ENCODE assay signal across 29 mouse cellular contexts in genomic region chr10:87572500-87572899, GRCm38 (mm10). TPM values are rescaled to one million over a fixed set of nuclear protein-coding genes. Genes with fewer than 3 reads are reported as not detected.
DNase-seq lines count a peak whose midpoint lies in the region; ATAC-seq and TF ChIP-seq lines count a peak whose summit lies in the region.
"Had no signal": no experiment of that assay in that cellular context is flagged by ENCODE, and none has a peak within 500 bp of the region (broad histone marks: within the 10 kb centered on the region; RNA-seq: fewer than 3 reads in every experiment).

No protein-coding gene starts in this region.

- peak; percentile 56 for DNase-seq in kidney, adult 11 months
- DNase-seq in kidney, adult 18-20 months, result no peak
- peak; percentile 74 for DNase-seq in kidney, adult 9 months
- DNase-seq in liver, postnatal 0 days, result no peak
- no peak for DNase-seq in liver, embryonic 11.5 days (ENCODE audit: low spot score)
- no peak for DNase-seq in layer of hippocampus, postnatal 36 days
- DNase-seq: adrenal gland, adult 8-10 months; adrenal gland, postnatal 36 days; cerebellum, adult 11 months; cerebellum, adult 2 months; cerebellum, adult 9-11 months; cerebellum, postnatal 25 days; forebrain, postnatal 0 days; gastrocnemius, adult 2 months; gastrocnemius, postnatal 14 days; heart, postnatal 14 days; heart, postnatal 4 days had no signal

- no peak overlapping the region for H3K4me2 ChIP-seq in kidney, embryonic 14.5 days (replicated peaks; ENCODE audit: low read depth, low read length)
- H3K4me2 ChIP-seq in liver, postnatal 0 days (ENCODE audit: low read depth, low read length), result no peak overlapping the region
- no peak overlapping the region for H3K4me2 ChIP-seq in liver, embryonic 11.5 days
- H3K4me2 ChIP-seq: embryonic facial prominence, embryonic 12.5 days; embryonic facial prominence, embryonic 15.5 days; heart, embryonic 13.5 days; hindbrain, embryonic 14.5 days had no signal

- TF ChIP-seq EP300 in liver, postnatal 0 days (IDR thresholded peaks at IDR 0.05; ENCODE audit: low read depth), result peak; percentile 74

- no peak overlapping the region for H3K4me3 ChIP-seq in kidney, embryonic 14.5 days (ENCODE audit: low read length)
- no peak overlapping the region for H3K4me3 ChIP-seq in liver, postnatal 0 days (ENCODE audit: low read depth, low read length)
- no peak overlapping the region for H3K4me3 ChIP-seq in liver, embryonic 11.5 days (ENCODE audit: low read depth, low read length)
- H3K4me3 ChIP-seq: embryonic facial prominence, embryonic 12.5 days; embryonic facial prominence, embryonic 15.5 days; gastrocnemius, adult 2 months; heart, embryonic 13.5 days had no signal

- no peak overlapping the region for H3K27ac ChIP-seq in kidney, embryonic 14.5 days (ENCODE audit: low read depth, low read length)
- peak overlapping the region; percentile 78 for H3K27ac ChIP-seq in liver, postnatal 0 days (ENCODE audit: low read depth)
- no peak overlapping the region for H3K27ac ChIP-seq in liver, embryonic 11.5 days (ENCODE audit: low read depth, low read length)
- H3K27ac ChIP-seq: embryonic facial prominence, embryonic 12.5 days; embryonic facial prominence, embryonic 15.5 days; gastrocnemius, adult 2 months; heart, embryonic 13.5 days; hindbrain, embryonic 14.5 days; hindbrain, postnatal 0 days had no signal

- no peaks in the 10 kb centered on the region for H3K9me3 ChIP-seq in kidney, embryonic 14.5 days (ENCODE audit: control insufficient read depth, low read length)
- H3K9me3 ChIP-seq in liver, postnatal 0 days (ENCODE audit: low read length), result no peaks in the 10 kb centered on the region
- H3K9me3 ChIP-seq in liver, embryonic 11.5 days (ENCODE audit: control insufficient read depth, low read length), result no peaks in the 10 kb centered on the region
- H3K9me3 ChIP-seq: embryonic facial prominence, embryonic 12.5 days; embryonic facial prominence, embryonic 15.5 days; heart, embryonic 13.5 days had no signal

- no peaks in the 10 kb centered on the region for H3K36me3 ChIP-seq in kidney, embryonic 14.5 days (ENCODE audit: control insufficient read depth, insufficient read depth, low read length)
- H3K36me3 ChIP-seq in liver, postnatal 0 days (replicated peaks; ENCODE audit: insufficient read depth, low read length), result peaks cover 15% of the 10 kb centered on the region; the same call in 1 of the 2 replicates
- H3K36me3 ChIP-seq in liver, embryonic 11.5 days (ENCODE audit: control insufficient read depth, insufficient read depth, low read length), result no peaks in the 10 kb centered on the region
- H3K36me3 ChIP-seq: embryonic facial prominence, embryonic 12.5 days; embryonic facial prominence, embryonic 15.5 days; heart, embryonic 13.5 days had no signal

- H3K9ac ChIP-seq in kidney, embryonic 14.5 days (ENCODE audit: low read depth, low read length), result no peak overlapping the region
- no peak overlapping the region for H3K9ac ChIP-seq in liver, postnatal 0 days (replicated peaks)
- no peak overlapping the region for H3K9ac ChIP-seq in liver, embryonic 11.5 days (ENCODE audit: low read depth, low read length)
- H3K9ac ChIP-seq: embryonic facial prominence, embryonic 12.5 days; embryonic facial prominence, embryonic 15.5 days; forebrain, postnatal 0 days; heart, embryonic 13.5 days; hindbrain, embryonic 14.5 days had no signal

- H3K27me3 ChIP-seq in kidney, embryonic 14.5 days (ENCODE audit: control insufficient read depth, insufficient read depth, low read length), result no peaks in the 10 kb centered on the region
- H3K27me3 ChIP-seq in liver, postnatal 0 days (ENCODE audit: insufficient read depth, low read length), result no peaks in the 10 kb centered on the region
- H3K27me3 ChIP-seq in liver, embryonic 11.5 days (replicated peaks; ENCODE audit: control insufficient read depth, insufficient read depth, low read length), result no peaks in the 10 kb centered on the region
- H3K27me3 ChIP-seq: embryonic facial prominence, embryonic 12.5 days; embryonic facial prominence, embryonic 15.5 days; heart, embryonic 13.5 days had no signal

- TF ChIP-seq CTCF in liver, postnatal 0 days (IDR thresholded peaks at IDR 0.05; ENCODE audit: low read depth), result no peak

- H3K4me1 ChIP-seq in kidney, embryonic 14.5 days (ENCODE audit: control insufficient read depth, insufficient read depth, low read length), result no peaks in the 10 kb centered on the region
- no peaks in the 10 kb centered on the region for H3K4me1 ChIP-seq in liver, postnatal 0 days (ENCODE audit: insufficient read depth)
- H3K4me1 ChIP-seq in liver, embryonic 11.5 days (replicated peaks; ENCODE audit: control insufficient read depth, insufficient read depth, low read length), result no peaks in the 10 kb centered on the region
- H3K4me1 ChIP-seq: embryonic facial prominence, embryonic 12.5 days; embryonic facial prominence, embryonic 15.5 days; heart, embryonic 13.5 days had no signal

- no peak for ATAC-seq in kidney, embryonic 14.5 days (ENCODE audit: low FRiP score, low TSS enrichment)
- peak; percentile 87 for ATAC-seq in liver, postnatal 0 days
- ATAC-seq in liver, embryonic 11.5 days (replicated peaks; ENCODE audit: low FRiP score), result no peak
- ATAC-seq: CD4-positive, CD25-positive, alpha-beta regulatory T cell, adult 4 months; forebrain, embryonic 14.5 days; forebrain, postnatal 0 days; hindbrain, postnatal 0 days had no signal

- WGBS in kidney, embryonic 14.5 days, result 89% methylated on average over 4 of the region's 4 CpGs
- 59% methylated on average over 4 of the region's 4 CpGs for WGBS in liver, postnatal 0 days (ENCODE audit: insufficient replicate concordance)
- whole genome bisulfite sequencing in liver, embryonic 11.5 days, result 69% methylated on average over 4 of the region's 4 CpGs

RNA-seq across cellular contexts. Expression of gene Pah, which starts 50.9 kb away (rescaled TPM):
- 0.36 and 0.60 TPM in 2 replicates for polyA plus RNA-seq in kidney, embryonic 14.5 days (2014; fragmentation: Nextera tagmentation; extraction: Ambion mirVana)
- 146 and 162 TPM in 2 replicates for polyA plus RNA-seq in liver, postnatal 0 days (2015; fragmentation: Nextera tagmentation; extraction: Ambion mirVana)
- polyA plus RNA-seq in liver, embryonic 11.5 days (2014; fragmentation: Nextera tagmentation; extraction: Ambion mirVana), result 4.6 and 5.0 TPM in 2 replicates
- not detected for total RNA-seq in layer of hippocampus, postnatal 36 days (2021)
- total RNA-seq: common myeloid progenitor, adult 5-6 weeks; forebrain, postnatal 0 days; gastrocnemius, adult 2 months; gastrocnemius, postnatal 14 days; MEL had no signal
- polyA plus RNA-seq: C2C12; CD4-positive, CD25-positive, alpha-beta regulatory T cell, adult 4 months; embryonic facial prominence, embryonic 12.5 days; embryonic facial prominence, embryonic 15.5 days; forebrain, embryonic 11.5 days; forebrain, embryonic 14.5 days had no signal

Comparison
In these comparisons a context has a peak if more than half of its experiments do, and no peak if none do; other contexts are left out.
1. DNase-seq: peak in kidney, adult 11 months (single experiment) and kidney, adult 9 months (single experiment); none in kidney, adult 18-20 months (single experiment), liver, postnatal 0 days (single experiment), liver, embryonic 11.5 days (single experiment) and layer of hippocampus, postnatal 36 days (0 of 2).
2. RNA of gene Pah, which starts 50.9 kb away (polyA plus RNA-seq): 146 to 162 TPM in liver, postnatal 0 days; 4.6 to 5.0 TPM in liver, embryonic 11.5 days and 0.36 to 0.60 TPM in kidney, embryonic 14.5 days; every median in the first group is over 10 times any median in the second.